Mouse (Mus musculus): ENCODE data around the gene H2-Ob. TPM values are rescaled to one million over a fixed set of nuclear protein-coding genes. Genes with fewer than 3 reads are reported as not detected.

The H2-Ob gene
- polyA plus RNA-seq, 1 experiment, result not detected

DNA sequence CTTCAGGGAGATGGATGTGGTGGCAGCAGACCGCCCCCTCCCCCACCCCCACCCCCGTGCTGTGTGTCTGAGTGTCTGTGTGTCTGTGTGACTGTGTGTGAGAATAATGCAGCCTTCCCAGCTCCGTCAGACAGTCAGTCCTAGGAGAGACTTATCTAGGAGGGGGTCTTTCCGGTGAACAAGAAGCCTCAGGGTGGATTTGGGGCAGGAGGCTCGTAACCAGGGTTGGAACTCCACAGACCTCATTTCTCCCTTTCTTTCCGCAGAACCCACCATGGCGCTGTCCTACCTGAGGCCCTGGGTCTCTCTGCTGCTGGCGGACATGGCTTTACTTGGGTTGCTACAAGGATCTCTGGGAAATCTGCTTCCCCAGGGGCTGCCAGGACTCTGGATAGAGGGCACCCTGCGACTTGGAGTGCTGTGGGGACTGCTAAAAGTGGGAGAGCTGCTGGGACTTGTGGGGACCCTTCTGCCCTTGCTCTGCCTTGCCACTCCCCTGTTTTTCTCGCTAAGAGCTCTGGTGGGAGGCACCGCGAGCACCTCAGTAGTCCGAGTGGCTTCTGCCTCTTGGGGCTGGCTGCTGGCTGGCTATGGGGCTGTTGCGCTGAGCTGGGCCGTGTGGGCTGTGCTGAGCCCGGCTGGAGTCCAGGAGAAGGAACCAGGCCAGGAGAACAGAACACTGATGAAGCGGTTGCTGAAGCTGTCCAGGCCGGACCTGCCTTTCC, 33.5 kb upstream of the H2-Ob start:
- H3K36me3 ChIP-seq (ENCODE audit: control insufficient read depth, insufficient read depth), result no peaks in the 10 kb centered on the region
- H3K79me3 ChIP-seq (ENCODE audit: low read depth), result no peaks in the 10 kb centered on the region
- H3K79me2 ChIP-seq (ENCODE audit: control insufficient read depth, insufficient read depth), result no peaks in the 10 kb centered on the region
- no peak for TF ChIP-seq MYOD1 (IDR thresholded peaks at IDR 0.05; ENCODE audit: control insufficient read depth, insufficient read length, low read depth)
- no peak for TF ChIP-seq MYOG (IDR thresholded peaks at IDR 0.05; ENCODE audit: control insufficient read depth, extremely low read depth, insufficient read length)
- no peak for TF ChIP-seq MAX (IDR thresholded peaks at IDR 0.05)
- no peak for TF ChIP-seq CEBPB (IDR thresholded peaks at IDR 0.05; ENCODE audit: low read depth)
- no peak for TF ChIP-seq USF1 (IDR thresholded peaks at IDR 0.05; ENCODE audit: low read depth)
- no peak for TF ChIP-seq FOSL1 (IDR thresholded peaks at IDR 0.05; ENCODE audit: insufficient read depth, low read length, poor library complexity, severe bottlenecking)
- TF ChIP-seq CTCF (IDR thresholded peaks at IDR 0.05; ENCODE audit: control insufficient read depth, insufficient read depth, insufficient read length), result no peak
- peak overlapping the region; percentile 45 for H3K4me3 ChIP-seq (ENCODE audit: insufficient read depth, poor library complexity, severe bottlenecking)
- H3K27me3 ChIP-seq (ENCODE audit: control insufficient read depth, insufficient read depth, insufficient read length), result peaks cover 10% of the 10 kb centered on the region
- no peak overlapping the region for H3ac ChIP-seq (ENCODE audit: control insufficient read depth, insufficient read length, low read depth)

DNA sequence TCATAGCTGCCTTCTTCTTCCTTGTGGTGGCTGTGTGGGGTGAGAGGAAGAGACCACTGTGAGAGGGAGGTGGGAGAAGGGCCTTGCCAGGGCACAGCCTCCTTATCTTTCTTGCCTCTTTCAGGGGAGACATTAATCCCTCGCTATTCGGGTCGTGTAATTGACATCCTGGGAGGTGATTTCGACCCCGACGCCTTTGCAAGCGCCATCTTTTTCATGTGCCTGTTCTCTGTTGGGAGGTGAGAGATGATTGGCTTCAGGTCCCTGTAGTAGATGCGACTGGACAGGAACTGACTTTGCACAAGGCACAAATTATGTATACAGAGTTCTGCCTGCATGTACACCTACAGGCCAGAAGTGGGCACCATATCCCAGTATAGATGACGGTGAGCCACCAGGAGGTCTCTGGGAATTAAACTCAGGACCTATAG, 32.9 kb upstream of the H2-Ob start:
- TF ChIP-seq CTCF (IDR thresholded peaks at IDR 0.05; ENCODE audit: control insufficient read depth, insufficient read depth, insufficient read length) (no peak), MYOD1 (IDR thresholded peaks at IDR 0.05; ENCODE audit: control insufficient read depth, insufficient read length, low read depth) (no peak), FOSL1 (IDR thresholded peaks at IDR 0.05; ENCODE audit: insufficient read depth, low read length, poor library complexity, severe bottlenecking) (no peak), MAX (IDR thresholded peaks at IDR 0.05) (no peak), USF1 (IDR thresholded peaks at IDR 0.05; ENCODE audit: low read depth) (no peak), MYOG (IDR thresholded peaks at IDR 0.05; ENCODE audit: control insufficient read depth, extremely low read depth, insufficient read length) (no peak)
- Histone ChIP-seq H3K4me3 (ENCODE audit: insufficient read depth, poor library complexity, severe bottlenecking) (no peak overlapping the region), H3K79me2 (ENCODE audit: control insufficient read depth, insufficient read depth) (no peaks in the 10 kb centered on the region), H3K79me3 (ENCODE audit: low read depth) (no peaks in the 10 kb centered on the region), H3K27me3 (ENCODE audit: control insufficient read depth, insufficient read depth, insufficient read length) (peaks cover 10% of the 10 kb centered on the region), H3K36me3 (ENCODE audit: control insufficient read depth, insufficient read depth) (no peaks in the 10 kb centered on the region), H3ac (ENCODE audit: control insufficient read depth, insufficient read length, low read depth) (no peak overlapping the region)

DNA sequence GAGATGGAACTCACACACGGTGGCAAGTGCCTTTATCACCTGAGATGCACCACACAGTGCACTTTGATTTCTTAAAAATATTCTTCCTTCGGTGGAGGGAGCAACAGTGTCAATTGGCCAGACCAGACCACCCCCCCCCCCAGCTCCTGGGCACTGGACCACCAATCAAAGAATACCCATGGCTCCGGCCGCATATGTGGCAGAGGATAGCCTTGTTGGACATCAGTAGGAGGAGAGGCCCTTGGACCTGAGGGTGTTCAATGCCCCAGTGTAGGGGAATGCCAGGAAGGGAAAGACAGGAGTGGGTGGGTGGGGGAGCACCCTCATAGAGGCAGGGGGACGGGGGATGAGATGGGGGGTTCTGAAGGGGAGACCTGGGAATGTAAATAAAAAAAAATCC, 32.0 kb upstream of the H2-Ob start:
- no peak for TF ChIP-seq USF1 (IDR thresholded peaks at IDR 0.05; ENCODE audit: low read depth)
- no peak for TF ChIP-seq MYOD1 (IDR thresholded peaks at IDR 0.05; ENCODE audit: control insufficient read depth, insufficient read length, low read depth)
- TF ChIP-seq MYOG (IDR thresholded peaks at IDR 0.05; ENCODE audit: control insufficient read depth, extremely low read depth, insufficient read length), result no peak
- TF ChIP-seq FOSL1 (IDR thresholded peaks at IDR 0.05; ENCODE audit: insufficient read depth, low read length, poor library complexity, severe bottlenecking), result no peak
- no peak for TF ChIP-seq MAX (IDR thresholded peaks at IDR 0.05)
- TF ChIP-seq CTCF (IDR thresholded peaks at IDR 0.05; ENCODE audit: control insufficient read depth, insufficient read depth, insufficient read length), result no peak
- TF ChIP-seq CEBPB (IDR thresholded peaks at IDR 0.05; ENCODE audit: low read depth), result no peak
- Histone ChIP-seq H3K27me3 (ENCODE audit: control insufficient read depth, insufficient read depth, insufficient read length) (peaks cover 10% of the 10 kb centered on the region), H3ac (ENCODE audit: control insufficient read depth, insufficient read length, low read depth) (no peak overlapping the region), H3K4me3 (ENCODE audit: insufficient read depth, poor library complexity, severe bottlenecking) (no peak overlapping the region), H3K79me2 (ENCODE audit: control insufficient read depth, insufficient read depth) (no peaks in the 10 kb centered on the region), H3K79me3 (ENCODE audit: low read depth) (no peaks in the 10 kb centered on the region), H3K36me3 (ENCODE audit: control insufficient read depth, insufficient read depth) (no peaks in the 10 kb centered on the region)

DNA sequence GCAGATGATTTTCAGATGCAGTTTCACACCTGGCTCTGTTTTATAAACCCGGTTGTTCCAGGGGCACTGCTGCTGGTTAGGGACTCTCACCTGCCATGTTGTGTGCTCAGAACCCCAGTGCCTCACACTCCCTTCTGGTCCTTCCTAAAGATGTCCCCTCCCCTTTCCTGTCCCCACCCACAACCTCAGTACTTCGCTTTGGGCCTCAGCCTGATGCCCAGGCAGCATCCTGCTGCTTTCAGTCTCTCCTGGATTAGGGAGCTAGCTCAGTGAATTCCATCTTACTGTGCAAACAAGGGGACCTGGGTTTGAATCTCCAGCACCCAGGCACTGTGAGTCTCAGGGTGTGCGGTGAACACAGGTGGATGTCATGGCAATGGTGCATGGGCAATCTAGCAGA, 31.2 kb upstream of the H2-Ob start:
- no peaks in the 10 kb centered on the region for H3K79me2 ChIP-seq (ENCODE audit: control insufficient read depth, insufficient read depth)
- H3K27me3 ChIP-seq (ENCODE audit: control insufficient read depth, insufficient read depth, insufficient read length), result peaks cover 10% of the 10 kb centered on the region
- H3K36me3 ChIP-seq (ENCODE audit: control insufficient read depth, insufficient read depth), result no peaks in the 10 kb centered on the region
- TF ChIP-seq USF1 (IDR thresholded peaks at IDR 0.05; ENCODE audit: low read depth), result no peak
- no peak for TF ChIP-seq CTCF (IDR thresholded peaks at IDR 0.05; ENCODE audit: control insufficient read depth, insufficient read depth, insufficient read length)
- no peak for TF ChIP-seq MAX (IDR thresholded peaks at IDR 0.05)
- TF ChIP-seq FOSL1 (IDR thresholded peaks at IDR 0.05; ENCODE audit: insufficient read depth, low read length, poor library complexity, severe bottlenecking), result no peak
- no peak for TF ChIP-seq MYOD1 (IDR thresholded peaks at IDR 0.05; ENCODE audit: control insufficient read depth, insufficient read length, low read depth)
- no peak for TF ChIP-seq CEBPB (IDR thresholded peaks at IDR 0.05; ENCODE audit: low read depth)
- TF ChIP-seq MYOG (IDR thresholded peaks at IDR 0.05; ENCODE audit: control insufficient read depth, extremely low read depth, insufficient read length), result no peak
- H3K79me3 ChIP-seq (ENCODE audit: low read depth), result no peaks in the 10 kb centered on the region
- H3K4me3 ChIP-seq (ENCODE audit: insufficient read depth, poor library complexity, severe bottlenecking), result no peak overlapping the region
- H3ac ChIP-seq (ENCODE audit: control insufficient read depth, insufficient read length, low read depth), result no peak overlapping the region

DNA sequence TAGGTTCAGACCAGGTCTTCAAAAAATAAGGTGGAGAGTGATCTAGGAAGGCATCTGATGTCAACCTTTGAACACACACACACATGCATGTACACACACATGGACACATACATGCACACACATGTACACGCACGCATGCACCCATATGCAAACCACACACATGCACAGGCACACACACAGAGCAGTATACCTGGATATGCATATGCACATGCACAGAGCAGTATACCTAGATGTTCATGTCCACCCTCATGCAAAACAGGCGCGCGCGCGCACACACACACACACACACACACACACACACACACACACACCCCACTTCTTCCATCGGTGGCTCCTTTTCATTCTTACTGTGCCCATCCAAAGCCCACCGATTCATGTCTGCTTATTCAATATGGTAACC, 30.8 kb upstream of the H2-Ob start:
- TF ChIP-seq USF1 (IDR thresholded peaks at IDR 0.05; ENCODE audit: low read depth) (no peak), MYOD1 (IDR thresholded peaks at IDR 0.05; ENCODE audit: control insufficient read depth, insufficient read length, low read depth) (no peak), MAX (IDR thresholded peaks at IDR 0.05) (no peak), CEBPB (IDR thresholded peaks at IDR 0.05; ENCODE audit: low read depth) (no peak)
- Histone ChIP-seq H3K4me3 (ENCODE audit: insufficient read depth, poor library complexity, severe bottlenecking) (no peak overlapping the region), H3ac (ENCODE audit: control insufficient read depth, insufficient read length, low read depth) (no peak overlapping the region), H3K79me2 (ENCODE audit: control insufficient read depth, insufficient read depth) (no peaks in the 10 kb centered on the region), H3K79me3 (ENCODE audit: low read depth) (no peaks in the 10 kb centered on the region), H3K36me3 (ENCODE audit: control insufficient read depth, insufficient read depth) (no peaks in the 10 kb centered on the region), H3K27me3 (ENCODE audit: control insufficient read depth, insufficient read depth, insufficient read length) (peaks cover 10% of the 10 kb centered on the region)

DNA sequence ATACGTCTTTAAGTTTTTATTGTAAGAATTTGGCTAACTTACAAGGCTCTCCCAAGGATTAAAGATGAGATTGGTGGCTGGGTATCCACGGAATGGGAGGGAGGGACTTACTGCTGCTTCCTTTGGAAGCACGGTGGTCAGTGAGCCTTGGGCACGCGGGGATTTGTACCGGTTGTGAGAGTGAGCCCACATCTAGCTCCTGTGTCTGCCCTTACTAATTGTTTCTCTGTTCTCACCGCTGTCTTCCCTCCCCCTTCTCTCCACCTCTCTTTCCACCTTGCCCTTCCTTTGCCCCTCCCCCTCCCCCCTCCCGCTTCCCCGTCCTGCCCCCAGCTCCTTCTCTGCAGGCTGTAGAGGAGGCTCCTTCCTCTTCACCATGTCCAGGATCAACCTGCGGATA, 30.3 kb upstream of the H2-Ob start:
- Histone ChIP-seq H3K36me3 (ENCODE audit: control insufficient read depth, insufficient read depth) (no peaks in the 10 kb centered on the region), H3K79me2 (ENCODE audit: control insufficient read depth, insufficient read depth) (no peaks in the 10 kb centered on the region), H3K27me3 (ENCODE audit: control insufficient read depth, insufficient read depth, insufficient read length) (peaks cover 11% of the 10 kb centered on the region), H3K4me3 (ENCODE audit: insufficient read depth, poor library complexity, severe bottlenecking) (no peak overlapping the region), H3K79me3 (ENCODE audit: low read depth) (no peaks in the 10 kb centered on the region), H3ac (ENCODE audit: control insufficient read depth, insufficient read length, low read depth) (no peak overlapping the region)
- TF ChIP-seq USF1 (IDR thresholded peaks at IDR 0.05; ENCODE audit: low read depth) (no peak), CEBPB (IDR thresholded peaks at IDR 0.05; ENCODE audit: low read depth) (no peak), FOSL1 (IDR thresholded peaks at IDR 0.05; ENCODE audit: insufficient read depth, low read length, poor library complexity, severe bottlenecking) (no peak), MAX (IDR thresholded peaks at IDR 0.05) (no peak), MYOD1 (IDR thresholded peaks at IDR 0.05; ENCODE audit: control insufficient read depth, insufficient read length, low read depth) (no peak)
